Mouse (Mus musculus): ENCODE measurements around the gene Rac3.

DNA sequence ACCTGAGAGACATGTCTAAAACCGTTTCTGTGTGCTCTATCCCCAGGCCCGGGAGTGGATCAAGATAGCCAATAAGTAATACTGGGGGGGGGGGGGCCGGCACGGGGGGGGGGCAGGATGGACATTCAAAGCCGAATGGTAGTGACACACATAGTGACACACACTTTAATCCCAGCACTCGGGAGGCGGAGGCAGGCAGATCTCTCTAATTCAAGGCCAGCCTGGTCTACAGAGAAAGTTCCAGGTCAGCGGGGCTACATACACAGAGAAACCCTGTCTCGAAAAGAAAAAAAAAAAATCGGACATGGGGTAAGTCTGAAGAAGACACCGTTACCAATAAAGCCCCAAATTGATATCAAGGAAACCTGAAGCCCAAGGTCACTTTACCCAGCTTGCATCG lies 6.3 kb downstream of the Rac3 start:
- TF ChIP-seq POLR2A (IDR thresholded peaks at IDR 0.05; ENCODE audit: borderline replicate concordance, low read depth, low read length) (no peak), CTCF (IDR thresholded peaks at IDR 0.05; ENCODE audit: low read depth, low read length) (no peak)
